Mouse (Mus musculus) forebrain, embryonic 12.5 days (tissue): ENCODE results near the gene Shh. TPM values are rescaled to one million over a fixed set of nuclear protein-coding genes. Genes with fewer than 3 reads are reported as not detected.

ENCODE experiments used
- ATAC-seq: fragments of 200-750 bp; cut with Nextera tagmentation; 2 replicates; pipeline ENCODE4 v1.8.0; 2017; ENCODE audit warnings: moderate TSS enrichment; ENCODE audit not compliant: low FRiP score
- H3K27ac ChIP-seq: fragments of 300-500 bp; sonication (generic); 2 replicates; pipeline ENCODE4 v1.5.1; 2016; ENCODE audit warnings: mild to moderate bottlenecking
- H3K27me3 ChIP-seq: fragments of 300-500 bp; sonication (generic); 2 replicates; pipeline ENCODE4 v1.6.1; 2016; ENCODE audit warnings: mild to moderate bottlenecking
- H3K36me3 ChIP-seq: fragments of 300-500 bp; sonication (generic); replicated peaks from 2 replicates; pipeline ENCODE4 v1.6.1; 2016; ENCODE audit warnings: mild to moderate bottlenecking
- H3K4me1 ChIP-seq: fragments of 300-500 bp; sonication (generic); 2 replicates; pipeline ENCODE4 v1.6.1; 2016
- H3K4me2 ChIP-seq: fragments of 300-500 bp; sonication (generic); 2 replicates; pipeline ENCODE4 v1.6.1; 2016; ENCODE audit warnings: mild to moderate bottlenecking, moderate library complexity
- H3K4me3 ChIP-seq: fragments of 300-500 bp; sonication (generic); replicated peaks from 2 replicates; pipeline ENCODE4 v1.5.1; 2016; ENCODE audit warnings: mild to moderate bottlenecking
- H3K9ac ChIP-seq: fragments of 300-500 bp; sonication (generic); 2 replicates; pipeline ENCODE4 v1.6.1; 2016; ENCODE audit warnings: mild to moderate bottlenecking
- H3K9me3 ChIP-seq: fragments of 300-500 bp; sonication (generic); 2 replicates; pipeline ENCODE4 v1.6.1; 2016
- WGBS: fragments of 180-500 bp; shearing (Covaris S2); methylation state at CpG from one replicate; pipeline ENCODE4 v1.1.7; 2016; 5-methylcytosine and 5-hydroxymethylcytosine counted together
- polyA plus RNA-seq: library from polyadenylated mRNA; unstranded; fragments of >200 nt; fragmentation: Nextera tagmentation; extraction: Ambion mirVana; gene quantifications from 2 replicates; pipeline ENCODE4 v1.2.1, GENCODE M21; 2016

The Shh gene
- polyA plus RNA-seq, 1 experiment from 2014 or later = 2.7 TPM

DNA sequence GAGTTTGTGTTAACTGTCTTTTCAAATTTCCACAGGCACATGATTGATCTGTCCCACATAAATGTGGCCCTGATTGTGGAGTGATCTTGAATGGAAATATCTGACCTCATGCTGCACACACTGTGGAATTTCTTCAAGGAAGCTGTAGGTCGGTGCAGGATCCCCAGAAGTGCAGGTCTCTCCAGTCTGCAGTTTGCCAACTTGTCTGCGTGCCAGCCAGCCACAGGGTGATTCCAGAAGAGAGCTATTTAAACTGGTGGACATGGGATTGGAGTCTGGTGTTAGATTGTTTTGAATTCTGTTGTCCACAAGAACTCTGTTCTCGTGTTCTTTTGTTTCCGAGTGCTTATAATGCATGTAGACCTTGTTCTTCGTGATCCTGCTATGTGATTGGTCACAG is 53.5 kb downstream of the Shh start:
- no peak for ATAC-seq
- H3K4me3 ChIP-seq = no peak overlapping the region
- 94% methylated on average over 5 of the region's 5 CpGs for WGBS
- no peak overlapping the region for H3K9ac ChIP-seq
- H3K27ac ChIP-seq = no peak overlapping the region
- no peaks in the 10 kb centered on the region for H3K4me1 ChIP-seq
- no peak overlapping the region for H3K4me2 ChIP-seq
- no peaks in the 10 kb centered on the region for H3K27me3 ChIP-seq
- H3K9me3 ChIP-seq = no peaks in the 10 kb centered on the region
- H3K36me3 ChIP-seq = peaks cover 94% of the 10 kb centered on the region

DNA sequence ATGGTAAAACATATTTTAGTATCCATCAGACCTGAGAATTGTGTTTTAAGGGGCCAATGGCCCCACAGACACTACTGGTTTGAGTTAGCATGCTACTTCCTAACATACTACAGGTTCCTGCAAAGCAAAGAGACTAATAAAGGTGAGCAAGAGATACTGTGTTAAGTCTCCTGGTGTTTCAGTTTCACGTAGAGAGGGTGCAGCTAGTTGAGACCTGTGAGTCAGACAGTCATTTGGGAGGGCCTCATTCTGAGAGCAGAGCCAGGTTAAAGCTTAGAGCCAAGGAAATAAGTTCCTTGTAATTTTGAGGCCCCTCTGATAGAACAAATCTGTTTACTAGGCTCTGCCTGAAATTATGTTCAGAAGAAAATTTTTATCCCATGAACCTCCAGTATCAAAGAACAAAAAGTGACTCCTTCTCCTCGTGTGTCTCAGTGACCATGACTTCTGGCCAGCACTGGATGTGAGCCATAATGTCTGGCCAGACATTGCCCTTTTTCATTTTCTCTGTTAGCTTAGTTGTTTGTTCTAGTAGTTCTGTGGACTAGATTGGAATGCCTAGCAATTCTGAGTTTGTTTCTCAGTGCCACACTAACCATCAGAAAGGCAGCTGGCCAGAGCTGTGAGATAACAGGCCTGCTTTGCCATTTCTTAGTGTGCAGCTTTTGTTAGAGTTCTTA is 54.9 kb downstream of the Shh start:
- H3K27ac ChIP-seq = no peak overlapping the region
- H3K9ac ChIP-seq = no peak overlapping the region
- WGBS = 95% methylated on average over 2 of the region's 2 CpGs
- no peak overlapping the region for H3K4me2 ChIP-seq
- no peaks in the 10 kb centered on the region for H3K27me3 ChIP-seq
- no peak for ATAC-seq
- H3K36me3 ChIP-seq = peaks cover 89% of the 10 kb centered on the region
- H3K4me3 ChIP-seq = no peak overlapping the region
- no peaks in the 10 kb centered on the region for H3K9me3 ChIP-seq
- no peaks in the 10 kb centered on the region for H3K4me1 ChIP-seq

Other genes starting within 250 kb of the Shh start
- gene Cnpy1, start 221.4 kb downstream of the Shh start, polyA plus RNA-seq = 2.9 and 3.2 TPM in 2 replicates
- gene Rbm33, start 150.1 kb downstream of the Shh start, polyA plus RNA-seq = 24.3 and 26.7 TPM in 2 replicates